Mouse (Mus musculus) liver, embryonic 14.5 days (tissue): ENCODE results near the gene Cryab.

Experiments
- CTCF ChIP-seq: IDR thresholded peaks from 2 replicates; pipeline ENCODE4 v1.5.1; 2016; ENCODE audit warnings: antibody characterized with exemption, low read depth, control low read depth
- EP300 ChIP-seq: IDR thresholded peaks from 2 replicates; pipeline ENCODE4 v1.6.1; 2016; ENCODE audit warnings: antibody characterized with exemption, low read depth

DNA sequence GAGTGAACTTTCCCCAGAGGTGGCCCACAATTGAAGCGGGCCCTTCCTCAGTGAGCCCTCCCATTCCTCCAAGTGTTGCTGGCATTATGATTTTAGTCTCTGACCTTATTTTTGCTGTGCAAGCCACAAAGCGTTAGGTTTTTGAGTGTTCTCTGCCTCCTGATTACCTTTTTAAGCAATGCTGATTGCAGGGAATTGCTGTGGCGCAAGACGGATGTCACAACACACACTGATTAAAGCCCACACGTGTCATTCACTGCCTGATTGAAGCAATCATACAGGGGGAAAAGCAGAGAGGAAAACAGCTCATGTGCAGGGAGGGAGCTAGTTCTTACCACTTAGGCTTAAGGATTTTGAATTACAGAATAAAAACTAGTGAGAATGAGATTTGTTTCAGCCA is 47.2 kb downstream of the Cryab start:
- TF ChIP-seq CTCF (no peak), EP300 (no peak)
